Mouse (Mus musculus): ENCODE data around the gene Tas2r109. TPM values are rescaled to one million over a fixed set of nuclear protein-coding genes. Genes with fewer than 3 reads are reported as not detected.

The Tas2r109 gene
- polyA plus RNA-seq (2014; fragmentation: Illumina TruSeq; extraction: RNeasy Lipid Tissue Mini Kit (QIAGEN cat#74804); ENCODE audit: insufficient read depth, low read depth, low replicate concordance): not detected

DNA sequence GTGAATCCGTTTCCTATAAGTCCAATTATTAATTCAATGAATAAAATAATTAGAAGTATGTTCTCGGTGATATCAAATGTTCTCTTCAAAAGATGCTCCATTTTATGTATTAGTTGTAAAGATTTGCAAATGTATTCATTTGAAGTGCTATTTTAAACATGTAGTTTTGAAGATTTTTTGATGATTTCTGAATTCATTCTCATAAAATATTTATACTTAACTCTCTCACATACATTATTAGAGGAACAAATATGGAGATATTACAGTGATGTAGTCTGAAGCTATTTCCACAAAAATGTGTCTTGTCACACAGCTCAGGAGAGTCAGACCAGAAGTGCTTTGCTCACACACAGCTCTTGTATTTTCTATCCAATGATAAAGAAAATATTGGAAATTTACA is at the start of gene Tas2r109:
TSS of gene Tas2r109 (minus strand) at position 101 of the 400 bp plus-strand sequence.

DNA sequence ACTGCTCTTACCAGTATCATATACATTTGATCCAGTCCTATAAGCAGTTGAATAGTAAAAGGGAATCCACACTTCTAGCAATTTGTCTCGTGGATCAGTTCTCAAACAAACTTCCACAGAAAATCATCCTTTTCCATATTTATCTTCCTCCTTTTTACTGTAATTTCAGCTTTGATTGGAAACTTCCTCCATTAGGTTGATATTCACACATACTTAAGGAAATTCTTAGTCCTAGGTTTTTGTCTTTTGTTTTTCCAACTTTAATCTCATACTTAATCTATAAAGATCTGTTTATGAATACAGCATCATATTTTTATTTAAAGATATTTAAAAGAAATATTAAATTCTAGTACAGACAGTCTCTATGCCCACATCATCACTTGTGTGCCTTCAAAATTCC is 22.9 kb downstream of the Tas2r109 start, which contains the start of gene Tas2r131:
TSS of gene Tas2r131 (minus strand) at position 101 of the 400 bp plus-strand sequence.

DNA sequence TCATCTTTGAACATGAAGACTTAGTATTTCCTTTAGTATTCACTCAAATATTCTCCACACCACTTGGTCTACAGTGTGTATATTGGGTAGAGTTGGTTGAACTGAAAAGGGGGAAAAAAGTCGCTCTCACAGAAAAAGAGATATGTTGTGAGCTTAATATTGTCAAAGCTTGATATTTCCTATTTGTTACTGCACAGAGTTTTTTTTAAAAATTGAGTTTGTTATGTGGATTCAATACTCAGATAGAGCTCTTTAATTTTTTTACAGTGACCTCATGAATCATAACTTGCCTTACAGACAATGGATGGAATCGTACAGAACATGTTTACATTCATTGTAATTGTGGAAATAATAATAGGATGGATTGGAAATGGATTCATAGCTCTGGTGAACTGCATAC is 30.0 kb downstream of the Tas2r109 start, which contains the start of gene Tas2r129:
TSS of gene Tas2r129 (plus strand) at position 301 of the 400 bp plus-strand sequence.

Other genes with a start within 250 kb of the Tas2r109 start
- not detected for gene Tas2r115, start 242.9 kb downstream of the Tas2r109 start, polyA plus RNA-seq (2014; fragmentation: Illumina TruSeq; extraction: RNeasy Lipid Tissue Mini Kit (QIAGEN cat#74804); ENCODE audit: insufficient read depth, low read depth, low replicate concordance)
- not detected for gene Tas2r124, start 226.2 kb downstream of the Tas2r109 start, polyA plus RNA-seq (2014; fragmentation: Illumina TruSeq; extraction: RNeasy Lipid Tissue Mini Kit (QIAGEN cat#74804); ENCODE audit: insufficient read depth, low read depth, low replicate concordance)
- not detected for gene Tas2r102, start 218.8 kb downstream of the Tas2r109 start, polyA plus RNA-seq (2014; fragmentation: Illumina TruSeq; extraction: RNeasy Lipid Tissue Mini Kit (QIAGEN cat#74804); ENCODE audit: insufficient read depth, low read depth, low replicate concordance)
- not detected for gene Tas2r136, start 202.8 kb downstream of the Tas2r109 start, polyA plus RNA-seq (2014; fragmentation: Illumina TruSeq; extraction: RNeasy Lipid Tissue Mini Kit (QIAGEN cat#74804); ENCODE audit: insufficient read depth, low read depth, low replicate concordance)
- not detected for gene Tas2r117, start 178.1 kb downstream of the Tas2r109 start, polyA plus RNA-seq (2014; fragmentation: Illumina TruSeq; extraction: RNeasy Lipid Tissue Mini Kit (QIAGEN cat#74804); ENCODE audit: insufficient read depth, low read depth, low replicate concordance)
- not detected for gene Tas2r123, start 133.8 kb downstream of the Tas2r109 start, polyA plus RNA-seq (2014; fragmentation: Illumina TruSeq; extraction: RNeasy Lipid Tissue Mini Kit (QIAGEN cat#74804); ENCODE audit: insufficient read depth, low read depth, low replicate concordance)
- gene Tas2r116, start 125.5 kb downstream of the Tas2r109 start, polyA plus RNA-seq (2014; fragmentation: Illumina TruSeq; extraction: RNeasy Lipid Tissue Mini Kit (QIAGEN cat#74804); ENCODE audit: insufficient read depth, low read depth, low replicate concordance): not detected
- not detected for gene Tas2r110, start 113.0 kb downstream of the Tas2r109 start, polyA plus RNA-seq (2014; fragmentation: Illumina TruSeq; extraction: RNeasy Lipid Tissue Mini Kit (QIAGEN cat#74804); ENCODE audit: insufficient read depth, low read depth, low replicate concordance)
- gene Tas2r113, start 88.0 kb downstream of the Tas2r109 start, polyA plus RNA-seq (2014; fragmentation: Illumina TruSeq; extraction: RNeasy Lipid Tissue Mini Kit (QIAGEN cat#74804); ENCODE audit: insufficient read depth, low read depth, low replicate concordance): not detected
- not detected for gene Tas2r125, start 71.3 kb downstream of the Tas2r109 start, polyA plus RNA-seq (2014; fragmentation: Illumina TruSeq; extraction: RNeasy Lipid Tissue Mini Kit (QIAGEN cat#74804); ENCODE audit: insufficient read depth, low read depth, low replicate concordance)
- not detected for gene Tas2r129, start 29.9 kb downstream of the Tas2r109 start, polyA plus RNA-seq (2014; fragmentation: Illumina TruSeq; extraction: RNeasy Lipid Tissue Mini Kit (QIAGEN cat#74804); ENCODE audit: insufficient read depth, low read depth, low replicate concordance)
- not detected for gene Tas2r131, start 23.0 kb downstream of the Tas2r109 start, polyA plus RNA-seq (2014; fragmentation: Illumina TruSeq; extraction: RNeasy Lipid Tissue Mini Kit (QIAGEN cat#74804); ENCODE audit: insufficient read depth, low read depth, low replicate concordance)
- not detected for gene Tas2r103, start 56.1 kb upstream of the Tas2r109 start, polyA plus RNA-seq (2014; fragmentation: Illumina TruSeq; extraction: RNeasy Lipid Tissue Mini Kit (QIAGEN cat#74804); ENCODE audit: insufficient read depth, low read depth, low replicate concordance)
- not detected for gene Tas2r140, start 74.9 kb upstream of the Tas2r109 start, polyA plus RNA-seq (2014; fragmentation: Illumina TruSeq; extraction: RNeasy Lipid Tissue Mini Kit (QIAGEN cat#74804); ENCODE audit: insufficient read depth, low read depth, low replicate concordance)
- gene Smim10l1, start 123.9 kb upstream of the Tas2r109 start, polyA plus RNA-seq (2014; fragmentation: Illumina TruSeq; extraction: RNeasy Lipid Tissue Mini Kit (QIAGEN cat#74804); ENCODE audit: insufficient read depth, low read depth, low replicate concordance): 45.0 TPM

All from lung, adult 10 weeks (tissue).